Mouse (Mus musculus): ENCODE results near the gene Myo3b. TPM values are rescaled to one million over a fixed set of nuclear protein-coding genes. Genes with fewer than 3 reads are reported as not detected.

Gene Myo3b
- polyA plus RNA-seq, 1 experiment from 2014 or later: 0.17 TPM

DNA sequence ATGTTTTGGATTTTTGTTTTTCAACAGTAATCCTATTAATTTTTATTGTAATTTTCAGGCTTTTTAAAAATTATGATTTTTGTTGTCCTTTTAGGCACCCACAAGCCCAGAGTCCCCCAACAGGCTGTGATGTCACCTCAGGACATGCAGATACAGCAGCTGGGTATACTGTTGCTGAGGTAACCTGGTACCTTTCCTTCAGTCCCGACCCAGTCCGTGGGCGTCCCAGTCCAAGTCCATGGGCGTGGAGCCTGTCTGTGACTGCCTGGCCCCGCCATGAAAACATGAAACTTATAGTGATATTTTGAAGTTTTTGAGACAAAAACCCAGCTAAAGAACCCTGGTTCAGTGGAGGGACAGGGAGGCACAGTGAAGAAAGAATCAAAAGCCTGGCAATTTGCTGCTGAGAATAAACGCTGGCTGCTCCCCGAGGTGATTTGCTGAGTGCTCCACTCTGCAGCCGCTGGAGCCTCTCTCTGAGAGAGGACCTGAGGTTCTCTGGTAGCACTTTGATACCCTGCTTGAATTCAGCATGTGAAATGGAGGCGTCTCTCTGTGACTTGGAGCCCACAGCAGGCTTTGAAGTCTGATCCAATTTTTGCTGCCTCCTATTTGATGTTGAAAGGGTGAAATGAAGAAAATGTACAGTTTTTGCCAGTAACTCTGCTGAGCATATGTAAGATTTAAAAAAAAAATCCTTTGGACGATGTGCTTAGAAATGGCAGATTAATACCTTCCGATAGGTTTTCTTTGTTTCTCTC is 310.0 kb downstream of the Myo3b start:
- H3K27ac ChIP-seq: no peak overlapping the region
- H3K4me1 ChIP-seq (replicated peaks): peaks cover 4% of the 10 kb centered on the region; the same call in 1 of the 2 replicates
- no peak overlapping the region for H3K9ac ChIP-seq (replicated peaks)
- no peak overlapping the region for H3K4me3 ChIP-seq (replicated peaks)
- H3K4me2 ChIP-seq (replicated peaks): no peak overlapping the region
- no peaks in the 10 kb centered on the region for H3K27me3 ChIP-seq
- H3K9me3 ChIP-seq: no peaks in the 10 kb centered on the region
- no peak for ATAC-seq
- 64% methylated on average over 11 of the region's 11 CpGs for WGBS
- H3K36me3 ChIP-seq: no peaks in the 10 kb centered on the region

DNA sequence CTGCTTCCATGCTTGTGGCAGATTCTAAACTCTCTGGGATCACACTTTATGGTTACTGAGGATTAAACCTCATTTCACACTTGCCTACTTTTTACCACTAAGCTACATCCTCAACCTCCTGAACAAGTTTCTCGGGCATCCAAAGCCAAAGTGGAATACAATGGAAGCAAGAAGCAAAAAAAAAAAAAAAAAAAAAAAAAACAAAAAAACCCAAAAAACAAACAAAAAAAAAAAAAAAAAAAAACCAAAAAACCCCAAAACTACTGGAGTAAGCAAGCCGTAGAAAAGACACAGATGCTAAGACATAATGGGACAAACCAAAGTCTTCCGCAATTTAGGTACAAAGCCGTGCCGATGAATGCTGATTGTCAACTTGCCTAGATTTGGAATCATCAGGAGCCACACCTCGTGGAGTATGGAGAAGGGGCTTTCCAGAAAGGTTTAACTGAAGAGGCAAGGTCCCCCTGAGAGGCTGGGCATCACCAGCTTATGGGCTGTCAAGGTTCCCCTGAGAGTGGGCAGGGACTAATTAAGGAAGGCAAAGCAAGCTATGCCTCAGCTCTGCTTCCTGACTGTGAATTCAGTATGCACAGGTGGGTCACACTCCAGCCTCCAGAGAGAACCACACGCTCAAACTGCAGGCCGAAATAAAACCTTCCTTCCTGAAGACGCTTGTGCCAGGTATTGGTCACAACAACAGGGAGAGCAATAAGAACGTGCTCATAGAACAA is 313.7 kb downstream of the Myo3b start:
- WGBS: 86% methylated on average over 10 of the region's 10 CpGs
- H3K27me3 ChIP-seq: no peaks in the 10 kb centered on the region
- no peak overlapping the region for H3K4me3 ChIP-seq (replicated peaks)
- no peak overlapping the region for H3K27ac ChIP-seq
- H3K4me1 ChIP-seq (replicated peaks): peaks cover 4% of the 10 kb centered on the region; the same call in 1 of the 2 replicates
- H3K4me2 ChIP-seq (replicated peaks): no peak overlapping the region
- no peak for ATAC-seq
- H3K36me3 ChIP-seq: no peaks in the 10 kb centered on the region
- peaks cover 3% of the 10 kb centered on the region; the same call in 1 of the 2 replicates for H3K9me3 ChIP-seq
- no peak overlapping the region for H3K9ac ChIP-seq (replicated peaks)

DNA sequence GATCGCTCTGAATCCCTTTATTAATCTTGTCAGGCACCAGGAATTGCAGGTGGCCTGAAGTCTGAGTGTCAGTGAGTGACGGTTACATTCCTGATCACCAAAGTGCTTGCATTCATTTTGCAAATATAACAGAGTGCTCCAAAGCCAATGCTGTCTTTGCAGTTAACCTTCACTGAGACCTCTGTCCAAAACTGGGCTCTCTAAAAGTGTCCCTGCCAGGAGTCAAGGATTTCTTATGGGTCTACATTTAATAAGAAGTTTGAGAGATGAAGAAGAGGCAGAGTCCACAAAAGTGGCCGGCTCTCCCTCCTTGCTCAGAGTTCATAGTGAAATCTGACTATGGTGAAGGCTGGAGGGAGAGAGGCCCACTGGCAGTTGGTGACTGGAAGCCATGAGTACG is 315.1 kb downstream of the Myo3b start:
- Histone ChIP-seq H3K9me3 (peaks cover 3% of the 10 kb centered on the region; the same call in 1 of the 2 replicates), H3K27me3 (no peaks in the 10 kb centered on the region), H3K27ac (no peak overlapping the region), H3K4me1 (replicated peaks) (0 out of 2 replicates have a peak, but pooled peaks cover under 1% of the 10 kb centered on the region), H3K9ac (replicated peaks) (no peak overlapping the region), H3K36me3 (no peaks in the 10 kb centered on the region), H3K4me3 (replicated peaks) (no peak overlapping the region), H3K4me2 (replicated peaks) (no peak overlapping the region)
- WGBS: 86% methylated on average over 4 of the region's 4 CpGs
- no peak for ATAC-seq

DNA sequence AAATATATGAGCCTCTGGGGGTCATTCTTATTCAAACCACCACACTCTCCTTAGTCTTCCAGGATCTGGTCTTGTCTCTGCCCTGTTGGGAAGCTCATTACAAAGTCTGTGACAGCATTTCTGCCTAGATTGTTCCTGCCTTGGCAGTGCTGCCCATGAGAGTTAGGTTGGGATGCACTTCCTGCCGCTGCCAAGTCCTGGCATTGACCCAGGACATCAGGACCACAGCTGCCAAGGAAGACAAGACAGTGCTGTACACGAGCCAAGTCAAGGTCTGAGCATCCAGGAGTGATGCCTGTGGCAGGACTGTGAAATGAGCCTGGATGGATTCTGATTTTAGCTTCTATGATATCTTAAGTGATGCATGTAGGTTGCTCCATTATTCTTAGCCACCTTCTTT is 316.1 kb downstream of the Myo3b start:
- ATAC-seq: no peak
- no peaks in the 10 kb centered on the region for H3K27me3 ChIP-seq
- WGBS: 84% methylated on average over 2 of the region's 2 CpGs

DNA sequence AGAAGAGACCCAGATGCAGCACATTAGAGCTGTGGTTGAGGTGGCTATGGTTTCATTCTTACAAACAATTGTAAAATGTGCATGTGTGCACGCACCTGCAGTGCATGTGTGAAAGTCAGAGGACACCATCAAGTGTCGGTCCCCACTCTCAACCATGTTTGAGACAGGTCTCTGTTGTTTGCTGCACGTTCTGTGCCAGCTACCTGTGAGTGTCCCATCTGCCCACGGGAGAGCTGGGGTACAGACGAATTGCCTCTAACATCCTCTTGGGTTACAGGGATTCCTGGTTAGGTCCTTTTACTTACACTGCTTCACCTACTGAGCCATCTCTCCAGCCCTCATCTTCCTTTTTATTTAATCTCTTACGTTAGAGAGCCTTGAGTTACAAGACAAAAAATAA is 330.5 kb downstream of the Myo3b start:
- H3K27me3 ChIP-seq: no peaks in the 10 kb centered on the region
- no peaks in the 10 kb centered on the region for H3K36me3 ChIP-seq
- H3K27ac ChIP-seq: no peak overlapping the region
- H3K4me3 ChIP-seq (replicated peaks): no peak overlapping the region
- H3K9me3 ChIP-seq: no peaks in the 10 kb centered on the region; the same call in 1 of the 2 replicates
- WGBS: 94% methylated on average over 6 of the region's 6 CpGs
- ATAC-seq: no peak
- no peaks in the 10 kb centered on the region for H3K4me1 ChIP-seq (replicated peaks)
- no peak overlapping the region for H3K9ac ChIP-seq (replicated peaks)
- no peak overlapping the region for H3K4me2 ChIP-seq (replicated peaks)

More for the DNA sequence above, 316.1 kb downstream of the Myo3b start:
- H3K4me3 ChIP-seq (replicated peaks): no peak overlapping the region
- H3K9me3 ChIP-seq: peaks cover 3% of the 10 kb centered on the region; the same call in 1 of the 2 replicates
- H3K4me2 ChIP-seq (replicated peaks): no peak overlapping the region
- no peak overlapping the region for H3K9ac ChIP-seq (replicated peaks)
- H3K36me3 ChIP-seq: no peaks in the 10 kb centered on the region
- H3K27ac ChIP-seq: no peak overlapping the region
- no peaks in the 10 kb centered on the region for H3K4me1 ChIP-seq (replicated peaks)

DNA sequence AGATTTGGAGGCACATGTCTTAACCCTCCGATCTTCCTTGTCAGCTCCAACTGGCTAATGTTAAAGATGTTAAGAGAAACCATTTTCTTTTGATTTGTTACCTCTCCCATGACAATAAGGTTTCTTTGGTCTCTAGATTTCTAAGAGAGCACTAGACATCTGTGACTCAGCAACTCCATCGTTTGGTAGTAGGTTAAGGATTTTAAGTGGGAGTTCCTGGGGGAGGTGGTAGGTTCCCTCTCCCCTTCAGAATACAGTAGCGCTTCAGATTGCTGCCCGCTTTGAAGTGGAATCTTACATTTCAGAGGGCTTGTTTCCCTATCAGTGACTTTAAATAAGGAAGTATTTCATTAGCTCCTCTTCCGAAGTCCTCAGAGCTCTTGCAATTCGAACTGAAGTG is 340.4 kb downstream of the Myo3b start:
- Histone ChIP-seq H3K27ac (no peak overlapping the region), H3K27me3 (no peaks in the 10 kb centered on the region), H3K36me3 (no peaks in the 10 kb centered on the region), H3K4me2 (replicated peaks) (no peak overlapping the region), H3K9me3 (no peaks in the 10 kb centered on the region), H3K9ac (replicated peaks) (no peak overlapping the region), H3K4me3 (replicated peaks) (no peak overlapping the region), H3K4me1 (replicated peaks) (no peaks in the 10 kb centered on the region)
- WGBS: 74% methylated on average over 6 of the region's 6 CpGs
- no peak for ATAC-seq

DNA sequence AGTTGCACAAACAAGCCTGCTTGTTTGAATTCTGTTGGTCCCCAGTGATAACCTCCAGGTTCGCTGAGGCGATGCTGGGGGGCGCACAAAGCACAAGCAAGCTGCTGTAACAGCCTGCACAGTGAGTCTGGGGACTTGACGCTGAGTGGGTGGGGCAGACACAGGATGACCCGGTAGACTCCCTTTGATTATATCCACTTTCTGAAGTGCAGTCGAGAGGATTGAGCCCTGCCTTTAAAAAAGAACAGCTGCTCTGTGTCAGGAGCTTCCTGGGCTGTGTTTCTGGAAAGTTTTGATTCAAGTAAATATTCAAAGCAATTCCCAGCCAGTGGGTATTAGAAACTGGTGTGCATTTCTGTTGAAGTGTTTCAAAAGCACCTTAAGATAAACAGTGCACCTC is 341.0 kb downstream of the Myo3b start:
- H3K27ac ChIP-seq: no peak overlapping the region
- H3K4me1 ChIP-seq (replicated peaks): no peaks in the 10 kb centered on the region
- no peaks in the 10 kb centered on the region for H3K27me3 ChIP-seq
- H3K9ac ChIP-seq (replicated peaks): no peak overlapping the region
- no peak overlapping the region for H3K4me3 ChIP-seq (replicated peaks)
- no peak for ATAC-seq
- 36% methylated on average over 6 of the region's 6 CpGs for WGBS
- no peaks in the 10 kb centered on the region for H3K36me3 ChIP-seq
- H3K9me3 ChIP-seq: no peaks in the 10 kb centered on the region
- H3K4me2 ChIP-seq (replicated peaks): no peak overlapping the region

DNA sequence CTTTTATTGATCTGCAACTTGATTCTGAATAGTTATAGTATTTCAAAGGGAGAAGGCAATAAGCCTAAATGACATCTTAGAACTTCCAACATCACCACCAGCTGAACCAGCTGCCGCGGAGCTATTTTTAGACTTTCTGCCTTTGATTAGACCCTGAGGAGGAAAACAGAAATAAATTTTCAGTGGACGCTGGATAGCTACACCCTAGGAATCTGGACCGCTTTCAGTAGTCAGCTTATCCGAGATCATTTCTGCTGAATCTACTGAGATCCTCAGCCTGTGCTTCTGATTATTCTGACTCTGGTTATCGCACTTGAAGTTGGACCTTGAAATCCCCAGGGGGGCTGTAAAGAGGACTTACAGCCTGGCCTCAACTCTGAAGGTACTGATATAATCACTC is 349.7 kb downstream of the Myo3b start:
- H3K27ac ChIP-seq: no peak overlapping the region
- H3K9ac ChIP-seq (replicated peaks): no peak overlapping the region
- H3K4me1 ChIP-seq (replicated peaks): peaks cover 11% of the 10 kb centered on the region
- 0 out of 2 replicates have a peak, but pooled peaks have one; percentile 9 for ATAC-seq
- no peaks in the 10 kb centered on the region for H3K27me3 ChIP-seq
- H3K4me3 ChIP-seq (replicated peaks): no peak overlapping the region
- H3K36me3 ChIP-seq: no peaks in the 10 kb centered on the region
- WGBS: 43% methylated on average over 6 of the region's 6 CpGs
- no peaks in the 10 kb centered on the region for H3K9me3 ChIP-seq
- H3K4me2 ChIP-seq (replicated peaks): no peak overlapping the region

DNA sequence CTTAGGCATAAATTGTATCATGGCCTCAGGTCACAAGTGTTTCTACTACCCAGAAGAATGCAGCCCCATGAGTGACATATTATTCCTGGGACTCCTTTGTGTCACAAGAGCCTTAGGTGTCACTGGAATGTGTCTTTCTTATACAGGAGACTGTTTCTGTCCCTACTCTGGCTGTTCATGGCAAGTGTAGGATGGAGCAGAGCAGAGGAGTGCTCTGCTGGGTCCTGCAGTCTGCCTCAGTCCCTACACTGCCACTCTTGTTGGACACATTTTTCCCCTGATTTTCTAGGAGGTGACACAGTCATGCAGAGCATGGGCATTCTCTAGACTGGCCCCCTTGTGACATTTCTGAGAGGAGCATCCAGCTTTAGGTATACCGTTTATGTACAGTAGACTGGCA is 350.2 kb downstream of the Myo3b start:
- H3K36me3 ChIP-seq: no peaks in the 10 kb centered on the region
- no peak overlapping the region for H3K27ac ChIP-seq
- ATAC-seq: 0 out of 2 replicates have a peak, but pooled peaks have one; percentile 45
- H3K9ac ChIP-seq (replicated peaks): no peak overlapping the region
- WGBS: 82% methylated on average over 1 of the region's 1 CpGs
- no peaks in the 10 kb centered on the region for H3K9me3 ChIP-seq
- no peak overlapping the region for H3K4me2 ChIP-seq (replicated peaks)
- no peak overlapping the region for H3K4me3 ChIP-seq (replicated peaks)
- H3K4me1 ChIP-seq (replicated peaks): peaks cover 11% of the 10 kb centered on the region
- H3K27me3 ChIP-seq: no peaks in the 10 kb centered on the region

DNA sequence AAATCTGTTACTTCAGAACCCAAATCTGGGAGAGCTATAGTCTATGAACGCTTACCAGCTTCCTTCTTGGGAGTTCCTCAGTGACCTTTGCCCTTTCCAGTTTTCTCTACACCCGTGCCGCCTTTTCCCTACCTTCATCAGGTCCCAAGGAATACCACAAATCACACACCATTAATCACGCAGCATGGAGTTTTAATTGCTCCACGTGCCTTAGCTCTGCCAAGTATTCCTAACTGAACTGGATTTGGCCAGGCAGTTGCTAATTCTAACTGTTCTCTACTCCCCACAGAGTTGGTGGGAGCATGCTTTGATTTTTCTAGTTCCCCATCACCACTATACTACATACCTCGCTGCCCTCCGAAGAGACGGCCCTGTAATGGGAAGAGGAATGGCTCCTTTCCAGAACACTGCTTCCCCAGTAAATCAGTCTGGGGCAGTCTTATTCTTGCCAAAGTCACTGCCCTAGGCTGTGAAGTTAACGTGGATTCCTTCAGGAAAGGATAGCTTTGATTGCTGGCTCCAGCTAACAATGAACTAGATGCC is 358.9 kb downstream of the Myo3b start:
- H3K9ac ChIP-seq (replicated peaks): no peak overlapping the region
- no peak overlapping the region for H3K4me3 ChIP-seq (replicated peaks)
- WGBS: 85% methylated on average over 9 of the region's 9 CpGs
- H3K36me3 ChIP-seq: no peaks in the 10 kb centered on the region
- 0 out of 2 replicates have a peak, but pooled peaks cover 5% of the 10 kb centered on the region for H3K27me3 ChIP-seq
- no peak overlapping the region for H3K27ac ChIP-seq
- no peak overlapping the region for H3K4me2 ChIP-seq (replicated peaks)
- no peak for ATAC-seq
- 0 out of 2 replicates have a peak, but pooled peaks cover 4% of the 10 kb centered on the region for H3K4me1 ChIP-seq (replicated peaks)
- H3K9me3 ChIP-seq: no peaks in the 10 kb centered on the region

DNA sequence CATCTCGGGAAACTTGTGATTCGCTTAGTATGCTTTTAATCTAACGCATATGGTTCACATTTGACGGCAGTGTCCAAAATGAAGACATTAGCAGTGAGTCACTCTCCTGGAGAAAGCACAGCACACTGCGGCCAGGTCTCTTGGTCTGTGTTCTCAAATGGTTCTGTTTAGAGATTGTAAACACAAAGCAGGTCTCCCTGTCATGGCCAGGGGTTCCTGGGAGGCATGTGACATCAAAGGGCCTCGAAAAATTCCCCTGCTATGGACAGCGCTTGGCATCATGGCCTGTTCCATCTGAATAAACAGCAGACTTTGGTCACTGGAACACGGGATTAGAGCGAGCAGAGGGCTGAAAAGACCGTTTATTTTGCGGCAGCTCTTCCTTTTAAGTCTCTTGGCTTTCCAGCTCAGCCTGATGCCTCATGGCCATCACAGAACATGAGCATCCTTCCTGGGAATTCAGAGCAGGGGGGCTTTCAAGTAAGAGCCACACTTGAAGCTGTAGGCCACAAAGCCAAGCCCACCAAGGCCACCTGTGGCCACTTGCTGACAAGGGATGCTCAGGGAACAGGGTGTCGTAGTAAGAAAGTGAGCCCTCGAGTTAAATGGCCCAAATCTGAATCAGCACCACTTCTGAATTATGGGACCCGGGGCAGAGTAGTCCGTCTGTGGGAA is 360.7 kb downstream of the Myo3b start:
- H3K36me3 ChIP-seq: no peaks in the 10 kb centered on the region
- 0 out of 2 replicates have a peak, but pooled peaks cover 4% of the 10 kb centered on the region for H3K4me1 ChIP-seq (replicated peaks)
- H3K4me2 ChIP-seq (replicated peaks): no peak overlapping the region
- H3K27ac ChIP-seq: no peak overlapping the region
- no peak for ATAC-seq
- no peaks in the 10 kb centered on the region for H3K9me3 ChIP-seq
- 73% methylated on average over 15 of the region's 15 CpGs for WGBS
- H3K9ac ChIP-seq (replicated peaks): no peak overlapping the region
- 0 out of 2 replicates have a peak, but pooled peaks cover 5% of the 10 kb centered on the region for H3K27me3 ChIP-seq
- no peak overlapping the region for H3K4me3 ChIP-seq (replicated peaks)

Measured in midbrain, embryonic 13.5 days (tissue).